Mouse (Mus musculus): ENCODE results near the gene Cpm. TPM values are rescaled to one million over a fixed set of nuclear protein-coding genes. Genes with fewer than 3 reads are reported as not detected.

Gene Cpm
- polyA plus RNA-seq, 1 experiment from 2014 or later, result 43.6 TPM

DNA sequence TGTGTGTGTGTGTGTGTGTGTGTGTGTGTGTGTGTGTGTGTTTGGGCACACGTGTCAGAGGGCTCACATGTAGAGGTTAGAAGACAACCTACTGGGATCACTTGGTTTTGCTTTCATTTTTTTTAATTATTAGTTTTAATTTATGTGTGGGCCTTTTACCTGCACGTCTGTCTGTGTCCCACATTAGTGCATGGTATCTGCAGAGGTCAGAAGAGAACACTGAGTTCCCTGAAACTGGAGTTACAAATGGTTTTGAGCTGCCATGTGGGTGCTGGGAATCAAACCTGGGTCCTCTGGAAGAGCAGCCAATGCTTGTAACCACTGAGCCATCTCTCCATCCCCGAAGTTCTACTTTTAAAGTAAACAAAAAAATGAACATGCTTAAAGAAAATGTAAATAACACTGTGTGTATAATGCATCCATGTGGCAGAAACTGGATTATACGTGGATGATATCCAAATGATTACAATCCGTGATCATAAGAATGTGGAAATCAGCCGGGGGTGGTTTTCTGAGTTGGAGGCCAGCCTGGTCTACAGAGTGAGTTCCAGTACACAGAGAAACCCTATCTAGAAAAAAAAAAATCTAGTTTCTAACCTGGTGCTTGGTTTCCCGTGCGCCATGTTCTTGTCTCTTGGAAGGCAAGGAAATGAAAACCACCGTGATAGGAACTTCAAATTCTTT, 37.8 kb downstream of the Cpm start:
- Histone ChIP-seq H3K4me3 (ENCODE audit: low read depth, low read length) (no peak overlapping the region), H3K9ac (ENCODE audit: low read depth, low read length) (no peak overlapping the region), H3K9me3 (ENCODE audit: control insufficient read depth, low read length) (no peaks in the 10 kb centered on the region), H3K4me2 (ENCODE audit: low read depth, low read length) (no peak overlapping the region), H3K27ac (replicated peaks; ENCODE audit: low read depth, low read length) (no peak overlapping the region), H3K27me3 (replicated peaks; ENCODE audit: control insufficient read depth, insufficient read depth, low read length) (no peaks in the 10 kb centered on the region), H3K4me1 (ENCODE audit: control insufficient read depth, insufficient read depth, low read length) (peaks cover 24% of the 10 kb centered on the region; the same call in 1 of the 2 replicates), H3K36me3 (ENCODE audit: control insufficient read depth, insufficient read depth, low read length) (no peaks in the 10 kb centered on the region)
- DNase-seq (ENCODE audit: low spot score) (no peak), ATAC-seq (ENCODE audit: low read depth) (no peak)
- 94% methylated on average over 9 of the region's 9 CpGs for WGBS

- Histone ChIP-seq H3K9ac (ENCODE audit: low read depth, low read length) (no peak overlapping the region), H3K4me1 (ENCODE audit: control insufficient read depth, insufficient read depth, low read length) (peaks cover 20% of the 10 kb centered on the region; the same call in 1 of the 2 replicates), H3K27me3 (replicated peaks; ENCODE audit: control insufficient read depth, insufficient read depth, low read length) (no peaks in the 10 kb centered on the region), H3K27ac (replicated peaks; ENCODE audit: low read depth, low read length) (no peak overlapping the region), H3K36me3 (ENCODE audit: control insufficient read depth, insufficient read depth, low read length) (no peaks in the 10 kb centered on the region), H3K4me3 (ENCODE audit: low read depth, low read length) (no peak overlapping the region), H3K4me2 (ENCODE audit: low read depth, low read length) (no peak overlapping the region), H3K9me3 (ENCODE audit: control insufficient read depth, low read length) (no peaks in the 10 kb centered on the region)
- no peak for DNase-seq (ENCODE audit: low spot score)
- ATAC-seq (ENCODE audit: low read depth), result no peak
- WGBS, result 94% methylated on average over 28 of the region's 28 CpGs
Observed at GRCm38 (mm10) chr10:117667663-117668507, 38.6 kb downstream of the Cpm start.

- no peak overlapping the region for H3K4me3 ChIP-seq (ENCODE audit: low read depth, low read length)
- no peaks in the 10 kb centered on the region for H3K36me3 ChIP-seq (ENCODE audit: control insufficient read depth, insufficient read depth, low read length)
- no peak overlapping the region for H3K9ac ChIP-seq (ENCODE audit: low read depth, low read length)
- ATAC-seq (ENCODE audit: low read depth), result no peak
- H3K4me1 ChIP-seq (ENCODE audit: control insufficient read depth, insufficient read depth, low read length), result peaks cover 13% of the 10 kb centered on the region; the same call in 1 of the 2 replicates
- no peaks in the 10 kb centered on the region for H3K27me3 ChIP-seq (replicated peaks; ENCODE audit: control insufficient read depth, insufficient read depth, low read length)
- no peaks in the 10 kb centered on the region for H3K9me3 ChIP-seq (ENCODE audit: control insufficient read depth, low read length)
- no peak for DNase-seq (ENCODE audit: low spot score)
- no peak overlapping the region for H3K4me2 ChIP-seq (ENCODE audit: low read depth, low read length)
- 74% methylated on average over 10 of the region's 10 CpGs for WGBS
- peak overlapping the region; percentile 52; the same call in 1 of the 2 replicates for H3K27ac ChIP-seq (replicated peaks; ENCODE audit: low read depth, low read length)
Observed at GRCm38 (mm10) chr10:117668546-117669300, 39.4 kb downstream of the Cpm start.

DNA sequence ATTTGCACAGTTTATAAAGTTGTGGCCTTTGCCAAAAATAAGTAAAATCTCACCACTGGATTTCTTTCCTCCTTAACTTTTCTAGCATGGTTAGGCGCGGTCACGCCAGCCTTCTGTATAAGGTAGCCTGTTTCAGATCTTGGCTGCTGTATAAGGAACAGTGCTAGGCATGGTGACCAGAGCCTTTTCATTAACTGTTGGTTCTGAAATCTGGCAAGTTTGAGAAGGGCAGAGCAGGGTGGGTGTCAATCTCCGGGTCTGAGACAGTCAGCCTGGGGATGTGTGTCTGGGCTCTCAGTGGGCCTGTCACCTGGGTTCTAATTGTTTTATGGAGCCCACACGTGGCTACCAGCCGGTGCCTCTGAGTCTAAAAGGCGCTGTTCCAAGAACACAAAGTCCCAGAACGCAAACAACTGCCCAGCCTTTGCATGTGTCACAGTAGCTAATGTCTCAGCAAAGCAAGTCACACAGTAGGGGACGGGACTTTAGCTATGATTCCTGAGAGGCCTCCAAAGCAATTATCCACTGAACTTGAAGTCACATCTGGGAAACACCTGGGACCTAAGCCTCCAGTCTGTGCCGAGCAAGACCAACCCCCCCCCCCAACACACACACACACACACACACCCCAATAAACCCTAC, 40.3 kb downstream of the Cpm start:
- 32% methylated on average over 10 of the region's 10 CpGs for WGBS
- Histone ChIP-seq H3K27ac (replicated peaks; ENCODE audit: low read depth, low read length) (peak overlapping the region; percentile 52), H3K36me3 (ENCODE audit: control insufficient read depth, insufficient read depth, low read length) (no peaks in the 10 kb centered on the region), H3K9ac (ENCODE audit: low read depth, low read length) (no peak overlapping the region), H3K4me3 (ENCODE audit: low read depth, low read length) (no peak overlapping the region), H3K4me1 (ENCODE audit: control insufficient read depth, insufficient read depth, low read length) (peaks cover 8% of the 10 kb centered on the region; the same call in 1 of the 2 replicates), H3K9me3 (ENCODE audit: control insufficient read depth, low read length) (no peaks in the 10 kb centered on the region), H3K4me2 (ENCODE audit: low read depth, low read length) (no peak overlapping the region), H3K27me3 (replicated peaks; ENCODE audit: control insufficient read depth, insufficient read depth, low read length) (no peaks in the 10 kb centered on the region)
- ATAC-seq (ENCODE audit: low read depth), result peak; percentile 56
- peak; percentile 70 for DNase-seq (ENCODE audit: low spot score)

- 45% methylated on average over 3 of the region's 3 CpGs for WGBS
- Histone ChIP-seq H3K27ac (replicated peaks; ENCODE audit: low read depth, low read length) (peak overlapping the region; percentile 52; the same call in 1 of the 2 replicates), H3K4me3 (ENCODE audit: low read depth, low read length) (no peak overlapping the region), H3K27me3 (replicated peaks; ENCODE audit: control insufficient read depth, insufficient read depth, low read length) (no peaks in the 10 kb centered on the region), H3K4me2 (ENCODE audit: low read depth, low read length) (no peak overlapping the region), H3K4me1 (ENCODE audit: control insufficient read depth, insufficient read depth, low read length) (peaks cover 8% of the 10 kb centered on the region; the same call in 1 of the 2 replicates), H3K9ac (ENCODE audit: low read depth, low read length) (no peak overlapping the region), H3K36me3 (ENCODE audit: control insufficient read depth, insufficient read depth, low read length) (no peaks in the 10 kb centered on the region), H3K9me3 (ENCODE audit: control insufficient read depth, low read length) (no peaks in the 10 kb centered on the region)
- ATAC-seq (ENCODE audit: low read depth) (no peak), DNase-seq (ENCODE audit: low spot score) (no peak)
Observed at GRCm38 (mm10) chr10:117670092-117670491, 40.8 kb downstream of the Cpm start.

- no peak overlapping the region for H3K4me2 ChIP-seq (ENCODE audit: low read depth, low read length)
- H3K9me3 ChIP-seq (ENCODE audit: control insufficient read depth, low read length), result no peaks in the 10 kb centered on the region
- H3K9ac ChIP-seq (ENCODE audit: low read depth, low read length), result no peak overlapping the region
- DNase-seq (ENCODE audit: low spot score), result no peak
- ATAC-seq (ENCODE audit: low read depth), result no peak
- no peak overlapping the region for H3K4me3 ChIP-seq (ENCODE audit: low read depth, low read length)
- no peaks in the 10 kb centered on the region for H3K36me3 ChIP-seq (ENCODE audit: control insufficient read depth, insufficient read depth, low read length)
- H3K27me3 ChIP-seq (replicated peaks; ENCODE audit: control insufficient read depth, insufficient read depth, low read length), result no peaks in the 10 kb centered on the region
- H3K27ac ChIP-seq (replicated peaks; ENCODE audit: low read depth, low read length), result no peak overlapping the region
- peaks cover 8% of the 10 kb centered on the region; the same call in 1 of the 2 replicates for H3K4me1 ChIP-seq (ENCODE audit: control insufficient read depth, insufficient read depth, low read length)
- WGBS, result 86% methylated on average over 5 of the region's 5 CpGs
Observed at GRCm38 (mm10) chr10:117670791-117671190, 41.5 kb downstream of the Cpm start.

DNA sequence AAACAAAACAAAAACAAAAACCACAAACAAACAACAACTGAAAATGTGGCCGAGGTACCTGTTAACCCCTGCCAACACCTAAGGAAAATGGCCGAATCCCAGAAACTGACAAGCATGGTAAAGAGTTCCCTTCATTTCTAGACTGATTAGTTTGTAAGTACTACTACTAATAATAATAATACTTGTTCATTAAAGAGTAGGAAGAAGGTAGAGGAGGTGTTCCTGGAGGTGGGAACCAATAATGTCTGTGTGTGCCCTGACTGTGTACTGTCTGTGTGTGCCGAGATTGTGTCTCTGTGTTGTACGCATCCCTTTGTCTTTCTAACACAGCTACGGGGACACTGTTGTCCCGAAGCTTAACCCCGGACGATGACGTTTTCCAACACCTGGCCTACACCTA, 42.0 kb downstream of the Cpm start:
- Histone ChIP-seq H3K9ac (ENCODE audit: low read depth, low read length) (no peak overlapping the region), H3K27me3 (replicated peaks; ENCODE audit: control insufficient read depth, insufficient read depth, low read length) (no peaks in the 10 kb centered on the region), H3K4me3 (ENCODE audit: low read depth, low read length) (no peak overlapping the region), H3K36me3 (ENCODE audit: control insufficient read depth, insufficient read depth, low read length) (no peaks in the 10 kb centered on the region), H3K27ac (replicated peaks; ENCODE audit: low read depth, low read length) (no peak overlapping the region), H3K9me3 (ENCODE audit: control insufficient read depth, low read length) (no peaks in the 10 kb centered on the region), H3K4me1 (ENCODE audit: control insufficient read depth, insufficient read depth, low read length) (peaks cover 8% of the 10 kb centered on the region; the same call in 1 of the 2 replicates), H3K4me2 (ENCODE audit: low read depth, low read length) (no peak overlapping the region)
- ATAC-seq (ENCODE audit: low read depth) (no peak), DNase-seq (ENCODE audit: low spot score) (no peak)
- 89% methylated on average over 9 of the region's 9 CpGs for WGBS

Measured in embryonic facial prominence, embryonic 14.5 days (tissue).